Mouse (Mus musculus) frontal cortex, postnatal 10 days (tissue): ENCODE data around the gene Hist2h3c2.
"Not testable (repeated sequence)": the region's sequence is repeated elsewhere in the genome, so short reads cannot be mapped to it uniquely, and the experiment has no call there.

Experiments used
- DNase-seq, 2 experiments: peaks; one replicate each; pipeline ENCODE4 v3.0.0; 2022; ENCODE audit warnings: low spot score in 2 of 2, mixed read lengths in 1 of 2

The Hist2h3c2 gene

DNA sequence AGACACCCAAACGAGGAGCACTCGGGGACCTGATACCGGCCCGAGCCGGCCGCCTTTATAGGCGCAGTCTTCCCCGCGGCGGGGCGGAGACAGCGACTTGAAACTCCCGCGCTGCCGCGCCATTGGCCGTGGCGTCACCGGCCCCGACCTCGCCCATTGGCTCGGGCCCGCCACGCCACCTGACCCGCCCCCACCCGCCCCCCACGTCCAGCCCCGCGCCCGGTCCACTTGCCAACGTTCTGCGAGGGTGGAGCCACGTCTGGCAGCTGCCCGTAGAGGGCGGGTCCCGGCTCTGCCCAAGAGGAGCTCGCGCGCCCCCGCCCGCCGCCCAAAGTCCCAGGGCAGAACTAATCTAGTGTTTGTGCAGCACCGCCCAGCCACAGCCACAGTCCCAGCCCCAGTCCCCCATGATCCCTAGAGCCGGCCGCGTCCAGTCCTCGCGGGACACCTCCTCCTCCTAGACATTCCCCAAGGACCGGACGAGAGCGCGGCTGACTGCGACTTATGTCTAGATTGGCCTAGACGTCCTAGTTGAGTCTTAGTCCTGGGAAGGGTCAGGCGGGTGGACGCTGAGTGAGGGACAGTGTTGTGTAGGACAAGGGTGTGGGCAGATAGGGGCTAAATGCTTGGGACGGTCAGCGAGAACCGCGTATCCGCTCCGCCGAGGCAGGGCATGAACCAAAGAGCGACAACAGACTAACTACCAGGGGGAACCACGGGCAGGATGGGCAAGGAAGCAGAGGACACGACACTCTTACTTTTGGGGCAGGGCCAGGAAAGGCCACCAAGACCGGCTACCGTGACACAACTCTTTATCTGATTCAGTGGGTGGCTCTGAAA lies at the start of gene Hist2h3c2:
TSS of gene Hist2h3c2 (minus strand) at position 174 of the 840 bp plus-strand sequence.
- not testable (repeated sequence) for DNase-seq

DNA sequence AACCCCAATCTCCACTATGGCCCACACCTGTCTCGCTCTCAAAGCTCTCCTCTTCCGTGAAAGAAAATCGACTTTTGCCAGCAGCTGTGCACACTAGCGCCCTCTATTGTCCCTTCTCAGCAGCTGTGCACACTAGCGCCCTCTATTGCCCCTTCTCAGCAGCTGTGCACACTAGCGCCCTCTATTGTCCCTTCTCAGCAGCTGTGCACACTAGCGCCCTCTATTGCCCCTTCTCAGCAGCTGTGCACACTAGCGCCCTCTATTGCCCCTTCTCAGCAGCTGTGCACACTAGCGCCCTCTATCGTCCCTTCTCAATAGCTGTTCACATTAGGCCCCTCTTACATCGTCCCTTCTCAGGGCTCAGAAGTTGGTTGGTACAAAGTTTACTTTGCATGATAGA lies 48.4 kb upstream of the Hist2h3c2 start:
- not testable (repeated sequence) for DNase-seq

- DNase-seq, result no peak
Measured at GRCm38 (mm10) chr3:96284457-96284856, 45.5 kb upstream of the Hist2h3c2 start.

DNA sequence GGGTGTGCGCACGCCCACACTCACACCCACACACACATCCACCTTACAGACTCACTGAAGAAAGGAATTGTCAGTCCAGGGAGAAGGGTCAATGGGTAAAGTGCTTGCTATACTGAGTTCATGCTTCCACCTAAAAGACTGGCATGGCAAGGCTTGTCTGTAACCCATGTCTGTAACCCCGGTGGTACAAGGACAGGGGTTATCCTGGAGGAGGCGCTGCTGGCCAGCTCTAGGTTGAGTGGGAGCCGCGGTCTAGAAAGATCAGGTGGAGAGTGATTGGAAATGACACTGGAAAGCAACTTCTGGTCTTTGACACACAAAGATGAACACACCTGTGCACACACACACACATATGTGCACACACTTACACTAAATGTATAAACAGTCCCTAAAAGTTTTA lies 41.7 kb upstream of the Hist2h3c2 start:
- DNase-seq, result no peak

- peak; percentile 92 for DNase-seq
Measured at GRCm38 (mm10) chr3:96277800-96278624, 39.1 kb upstream of the Hist2h3c2 start.

DNA sequence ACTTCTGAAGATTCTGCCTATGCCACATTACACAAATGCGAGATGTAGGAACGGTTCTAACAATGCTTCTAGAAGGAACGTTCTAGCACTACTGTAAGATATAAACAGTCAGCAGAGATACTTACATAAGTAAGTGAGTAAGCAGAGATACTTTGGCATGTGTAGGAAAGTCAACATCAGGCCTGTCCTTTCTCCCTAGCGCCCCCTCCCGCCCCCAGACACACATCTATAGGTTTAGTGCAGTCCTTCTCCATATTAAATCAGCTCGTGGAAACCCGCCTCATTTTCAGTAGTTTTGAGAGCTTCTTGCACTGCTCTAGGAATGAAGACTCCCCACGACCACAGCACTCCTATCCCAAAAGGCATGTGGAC lies 38.5 kb upstream of the Hist2h3c2 start:
- DNase-seq, result peak in 1 of 2 experiments; percentile 56

GRCm38 (mm10) chr3:96273591-96274465 lies 34.9 kb upstream of the Hist2h3c2 start:
- no peak for DNase-seq

GRCm38 (mm10) chr3:96269511-96270474 lies 30.9 kb upstream of the Hist2h3c2 start, which contains the start of gene Hist2h2bb:
Gene Hist2h2bb, plus strand, starts transcription at chr3:96269752.
- DNase-seq, result peak; percentile 91

- DNase-seq, result not testable (repeated sequence)
Measured at GRCm38 (mm10) chr3:96268776-96269378, 29.9 kb upstream of the Hist2h3c2 start.

GRCm38 (mm10) chr3:96268051-96268775 lies 29.3 kb upstream of the Hist2h3c2 start, which contains the start of gene Hist2h3b:
Gene Hist2h3b, plus strand, starts transcription at chr3:96268654.
- peak; percentile 60 to 74 for DNase-seq

- DNase-seq, result no peak
Measured at GRCm38 (mm10) chr3:96267541-96267940, 28.6 kb upstream of the Hist2h3c2 start.

- DNase-seq, result no peak
Measured at GRCm38 (mm10) chr3:96266132-96266710, 27.3 kb upstream of the Hist2h3c2 start.

- no peak for DNase-seq
Measured at GRCm38 (mm10) chr3:96264404-96264949, 25.6 kb upstream of the Hist2h3c2 start.

GRCm38 (mm10) chr3:96263558-96264403 lies 24.9 kb upstream of the Hist2h3c2 start:
- DNase-seq, result peak in 1 of 2 experiments; percentile 32

GRCm38 (mm10) chr3:96262979-96263550 lies 24.1 kb upstream of the Hist2h3c2 start, which contains the start of gene Hist2h4:
Gene Hist2h4, minus strand, starts transcription at chr3:96263311.
- DNase-seq, result peak; percentile 95

- peak; percentile 70 to 73 for DNase-seq
Measured at GRCm38 (mm10) chr3:96262216-96262875, 23.4 kb upstream of the Hist2h3c2 start.
